Mouse (Mus musculus) left cerebral cortex, postnatal 10 days (tissue): ENCODE results near the gene Asmt. TPM values are rescaled to one million over a fixed set of nuclear protein-coding genes. Genes with fewer than 3 reads are reported as not detected.

Experiments used
- DNase-seq, 2 experiments: peaks; one replicate each; pipeline ENCODE4 v3.0.0; 2021 to 2022; ENCODE audit warnings: low spot score in 2 of 2, mixed read lengths in 1 of 2; ENCODE audit errors: extremely low spot score in 1 of 2
- intact Hi-C: fragments of 180-260 bp; cut with DNase I; formaldehyde crosslinking; loops from one replicate; pipeline ENCODE4 v1.15.1; 2025
- total RNA-seq, 2 experiments: library from RNA; stranded (reverse); gene quantifications; 2 replicates each; pipeline ENCODE4 v1.2.3; 2021

Asmt gene
- total RNA-seq = not detected

DNA sequence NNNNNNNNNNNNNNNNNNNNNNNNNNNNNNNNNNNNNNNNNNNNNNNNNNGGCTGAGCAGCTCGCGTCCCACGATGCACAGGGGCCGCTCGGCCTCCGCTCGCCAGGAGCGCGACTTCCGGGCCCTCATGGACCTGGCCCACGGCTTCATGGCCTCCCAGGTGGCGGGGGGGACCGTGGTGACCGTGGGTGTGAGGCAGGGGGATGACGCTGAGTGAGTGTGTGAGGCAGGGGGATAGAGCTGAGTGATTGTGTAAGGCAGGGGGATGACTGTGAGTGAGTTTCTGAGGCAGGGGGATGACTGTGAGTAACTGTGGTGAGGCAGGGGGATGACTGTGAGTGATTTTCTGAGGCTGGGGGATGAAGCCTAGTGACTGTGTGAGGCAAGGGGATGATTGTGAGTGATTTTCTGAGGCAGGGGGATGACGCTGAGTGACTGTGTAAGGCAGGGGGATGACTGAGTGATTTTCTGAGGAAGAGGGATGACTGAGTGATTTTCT, at the start of gene Asmt:
TSS of gene Asmt (plus strand) at position 51 of the 499 bp plus-strand sequence.
- intact Hi-C loops = no loop called here
- peak in 1 of 2 experiments; percentile 63 for DNase-seq

- peak in 1 of 2 experiments; percentile 65 for DNase-seq
- intact Hi-C loops = no loop called here
Measured at GRCm38 (mm10) chrX:170673233-170673951, 948 bp downstream of the Asmt start.

GRCm38 (mm10) chrX:170674229-170674771, 1.9 kb downstream of the Asmt start:
- intact Hi-C loops = no loop called here
- DNase-seq = peak in 1 of 2 experiments; percentile 65

DNA sequence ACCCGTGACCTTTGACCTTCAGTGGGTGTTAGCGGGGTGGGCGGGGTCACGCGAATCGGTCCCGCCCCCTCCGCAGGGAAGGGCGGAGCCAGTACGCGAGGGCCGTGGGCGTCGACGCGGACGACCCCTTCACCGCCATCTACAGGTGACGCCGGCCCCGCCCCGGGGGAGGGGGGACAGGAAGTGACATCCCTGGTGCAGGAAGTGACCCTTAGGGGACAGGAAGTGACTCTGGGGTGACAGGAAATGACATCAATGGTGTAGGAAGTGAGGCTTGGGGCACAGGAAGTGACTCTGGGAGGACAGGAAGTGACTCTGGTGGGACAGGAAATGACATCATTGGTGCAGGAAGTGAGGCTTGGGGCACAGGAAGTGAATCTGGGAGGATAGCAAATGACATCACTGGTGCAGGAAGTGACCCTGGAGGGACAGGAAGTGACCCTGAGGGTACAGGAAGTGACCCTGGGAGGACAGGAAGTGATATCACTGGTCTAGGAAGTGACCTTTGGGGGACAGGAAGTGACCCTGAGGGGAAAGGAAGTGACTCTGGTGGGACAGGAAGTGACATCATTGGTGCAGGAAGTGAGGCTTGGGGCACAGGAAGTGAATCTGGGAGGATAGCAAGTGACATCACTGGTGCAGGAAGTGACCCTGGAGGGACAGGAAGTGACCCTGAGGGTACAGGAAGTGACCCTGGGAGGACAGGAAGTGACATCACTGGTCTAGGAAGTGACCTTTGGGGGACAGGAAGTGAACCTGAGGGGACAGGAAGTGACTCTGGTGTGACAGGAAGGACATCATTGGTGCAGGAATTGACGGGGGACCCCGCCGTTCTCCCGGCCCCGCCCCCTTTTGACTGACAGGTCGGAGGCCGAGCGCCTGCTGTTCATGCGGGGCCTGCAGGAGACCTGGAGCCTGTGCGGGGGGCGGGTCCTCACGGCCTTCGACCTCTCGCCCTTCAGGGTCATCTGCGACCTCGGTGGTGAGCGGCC, 2.7 kb downstream of the Asmt start:
- DNase-seq = peak in 1 of 2 experiments; percentile 70
- intact Hi-C loops = no loop called here

- intact Hi-C loops = no loop called here
- peak in 1 of 2 experiments; percentile 54 for DNase-seq
Measured at GRCm38 (mm10) chrX:170675923-170676605, 3.6 kb downstream of the Asmt start.

- intact Hi-C loops = no loop called here
Measured at GRCm38 (mm10) chrX:170676606-170677239, 4.3 kb downstream of the Asmt start.

GRCm38 (mm10) chrX:170677266-170677665, 4.8 kb downstream of the Asmt start:
- DNase-seq = no peak
- intact Hi-C loops = no loop called here

More at GRCm38 (mm10) chrX:170676606-170677239, 4.3 kb downstream of the Asmt start:
- DNase-seq = peak in 1 of 2 experiments; percentile 64

DNA sequence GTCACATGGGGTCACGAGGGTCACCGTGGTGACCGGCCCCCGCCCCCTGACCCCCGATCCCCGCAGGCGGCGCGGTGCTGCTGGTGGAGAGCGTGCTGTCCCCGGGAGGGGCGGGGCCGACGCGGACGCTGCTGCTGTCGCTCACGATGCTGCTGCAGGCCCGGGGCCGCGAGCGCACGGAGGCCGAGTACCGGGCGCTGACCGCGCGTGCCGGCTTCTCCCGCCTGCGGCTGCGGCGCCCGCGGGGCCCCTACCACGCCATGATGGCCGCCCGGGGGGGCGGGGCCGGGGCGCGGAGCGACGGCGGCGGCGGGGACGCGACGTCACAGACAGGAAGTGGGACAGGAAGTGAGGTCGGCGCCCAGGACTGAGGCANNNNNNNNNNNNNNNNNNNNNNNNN, 5.2 kb downstream of the Asmt start:
- peak in 1 of 2 experiments; percentile 52 for DNase-seq
- intact Hi-C loops = no loop called here
